In the genomic region with DNA sequence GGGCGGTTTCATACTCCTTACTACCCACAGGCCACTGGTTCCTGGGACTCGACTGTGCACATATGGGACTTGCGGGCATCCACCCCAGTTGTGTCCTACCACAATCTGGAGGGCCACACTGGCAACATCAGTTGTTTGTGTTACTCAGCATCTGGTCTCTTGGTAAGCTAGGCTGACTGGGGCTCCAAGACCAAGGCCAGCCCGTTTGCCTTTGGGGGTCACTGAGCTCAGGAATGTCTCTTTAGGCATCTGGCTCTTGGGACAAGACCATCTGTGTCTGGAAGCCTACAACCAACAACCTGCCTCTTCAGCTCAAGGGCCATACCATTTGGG, we compare ENCODE assay signal across 16 mouse cellular contexts.
"Had no signal": no experiment of that assay in that cellular context is flagged by ENCODE, and none has a peak within 500 bp of the region (broad histone marks: within the 10 kb centered on the region; RNA-seq: fewer than 3 reads in every experiment).

No protein-coding gene starts in this region.

- H3K27ac ChIP-seq: layer of hippocampus, adult 2 months; limb, embryonic 10.5 days; limb, embryonic 13.5 days; macrophage; midbrain, embryonic 12.5 days; midbrain, embryonic 15.5 days; neural tube, embryonic 12.5 days; stomach, embryonic 15.5 days had no signal

- H3K9me3 ChIP-seq: limb, embryonic 10.5 days; limb, embryonic 13.5 days; midbrain, embryonic 12.5 days; midbrain, embryonic 15.5 days; neural tube, embryonic 12.5 days; stomach, embryonic 15.5 days had no signal

- ATAC-seq: lung, postnatal 0 days; midbrain, embryonic 15.5 days had no signal

- H3K27me3 ChIP-seq: limb, embryonic 13.5 days; neural tube, embryonic 12.5 days; stomach, embryonic 15.5 days had no signal

- H3K4me3 ChIP-seq: layer of hippocampus, adult 2 months; limb, embryonic 10.5 days; limb, embryonic 13.5 days; midbrain, embryonic 12.5 days; midbrain, embryonic 15.5 days; neural tube, embryonic 12.5 days; stomach, embryonic 15.5 days had no signal

- H3K4me2 ChIP-seq: limb, embryonic 13.5 days; lung, embryonic 14.5 days; midbrain, embryonic 12.5 days; midbrain, embryonic 15.5 days; neural tube, embryonic 12.5 days; stomach, embryonic 15.5 days had no signal

- DNase-seq: kidney, postnatal 14 days; layer of hippocampus, adult 9-11 months; lung, embryonic 14.5 days; retina, postnatal 1 day; right cerebral cortex, postnatal 25 days; spleen, adult 18-20 months; thymus, postnatal 25 days had no signal

- H3K9ac ChIP-seq: limb, embryonic 13.5 days; lung, embryonic 14.5 days; midbrain, embryonic 12.5 days; midbrain, embryonic 15.5 days; neural tube, embryonic 12.5 days; stomach, embryonic 15.5 days had no signal
